25 mouse cellular contexts compared by ENCODE assay signal in genomic region chr17:10386548-10386947, GRCm38 (mm10).
DNase-seq lines count a peak whose midpoint lies in the region; ATAC-seq and TF ChIP-seq lines count a peak whose summit lies in the region.
"Had no signal": no experiment of that assay in that cellular context is flagged by ENCODE, and none has a peak within 500 bp of the region (broad histone marks: within the 10 kb centered on the region; RNA-seq: fewer than 3 reads in every experiment).

No protein-coding gene starts in this region.

- DNase-seq in gastrocnemius, adult 2 months = no peak
- no peak for DNase-seq in gastrocnemius, postnatal 25 days
- DNase-seq in heart, postnatal 25 days (ENCODE audit: low spot score) = no peak
- DNase-seq in cerebellum, postnatal 4 days (ENCODE audit: low spot score in 2 of 2) = no peak
- DNase-seq: cerebellum, adult 9-10 months; cerebellum, postnatal 36 days; embryo, embryonic 11 days; kidney, adult 18-20 months; kidney, postnatal 25 days; liver; lung, adult 2 months; lung, postnatal 10 days; right cerebral cortex, postnatal 14 days; thymus, postnatal 14 days had no signal

- no peak overlapping the region for H3K4me2 ChIP-seq in heart, embryonic 11.5 days
- no peak overlapping the region for H3K4me2 ChIP-seq in heart, embryonic 16.5 days (ENCODE audit: low read depth, low read length)
- H3K4me2 ChIP-seq in forebrain, embryonic 12.5 days = no peak overlapping the region
- H3K4me2 ChIP-seq: embryonic facial prominence, embryonic 12.5 days; forebrain, embryonic 15.5 days; hindbrain, embryonic 15.5 days; kidney, embryonic 15.5 days; midbrain, embryonic 13.5 days had no signal

- no peaks in the 10 kb centered on the region for H3K36me3 ChIP-seq in heart, embryonic 11.5 days (ENCODE audit: control insufficient read depth, insufficient read depth, low read length)
- no peaks in the 10 kb centered on the region for H3K36me3 ChIP-seq in heart, embryonic 16.5 days (ENCODE audit: control insufficient read depth, insufficient read depth)
- H3K36me3 ChIP-seq in forebrain, embryonic 12.5 days (replicated peaks) = no peaks in the 10 kb centered on the region
- H3K36me3 ChIP-seq: embryonic facial prominence, embryonic 12.5 days; forebrain, embryonic 15.5 days; hindbrain, embryonic 15.5 days; kidney, embryonic 15.5 days; midbrain, embryonic 13.5 days had no signal

- no peak overlapping the region for H3K9ac ChIP-seq in heart, embryonic 11.5 days (ENCODE audit: low read depth, low read length)
- H3K9ac ChIP-seq in heart, embryonic 16.5 days (ENCODE audit: low read length) = peak overlapping the region; percentile 34
- no peak overlapping the region for H3K9ac ChIP-seq in forebrain, embryonic 12.5 days
- H3K9ac ChIP-seq: embryonic facial prominence, embryonic 12.5 days; forebrain, embryonic 15.5 days; hindbrain, embryonic 15.5 days; kidney, embryonic 15.5 days; liver, embryonic 14.5 days; midbrain, embryonic 13.5 days had no signal

- H3K27ac ChIP-seq in gastrocnemius, adult 2 months = peak overlapping the region; percentile 58
- H3K27ac ChIP-seq in heart, embryonic 11.5 days (ENCODE audit: low read depth, low read length) = 0 out of 2 replicates have a peak overlapping the region, but pooled peaks have one; percentile 19
- H3K27ac ChIP-seq in heart, embryonic 16.5 days (ENCODE audit: low read length) = peak overlapping the region; percentile 19
- no peak overlapping the region for H3K27ac ChIP-seq in forebrain, embryonic 12.5 days
- H3K27ac ChIP-seq: embryonic facial prominence, embryonic 12.5 days; forebrain, embryonic 15.5 days; hindbrain, embryonic 15.5 days; kidney, embryonic 15.5 days; liver, embryonic 14.5 days; macrophage; midbrain, embryonic 13.5 days had no signal

- H3K27me3 ChIP-seq in heart, embryonic 11.5 days (ENCODE audit: control insufficient read depth, insufficient read depth, low read length) = no peaks in the 10 kb centered on the region
- no peaks in the 10 kb centered on the region for H3K27me3 ChIP-seq in heart, embryonic 16.5 days (ENCODE audit: control insufficient read depth, insufficient read depth, low read length)
- H3K27me3 ChIP-seq in forebrain, embryonic 12.5 days = no peaks in the 10 kb centered on the region
- H3K27me3 ChIP-seq: embryonic facial prominence, embryonic 12.5 days; forebrain, embryonic 15.5 days; hindbrain, embryonic 15.5 days; kidney, embryonic 15.5 days; midbrain, embryonic 13.5 days; Patski had no signal

- 36% methylated on average over 6 of the region's 6 CpGs for WGBS in heart, embryonic 11.5 days (ENCODE audit: insufficient replicate concordance)
- WGBS in heart, embryonic 16.5 days = 30% methylated on average over 6 of the region's 6 CpGs
- WGBS in forebrain, embryonic 12.5 days = 77% methylated on average over 6 of the region's 6 CpGs

- peaks cover 38% of the 10 kb centered on the region for H3K4me1 ChIP-seq in heart, embryonic 11.5 days (ENCODE audit: control insufficient read depth, insufficient read depth, low read length)
- H3K4me1 ChIP-seq in heart, embryonic 16.5 days (ENCODE audit: control insufficient read depth, insufficient read depth, low read length) = peaks cover 37% of the 10 kb centered on the region
- peaks cover 7% of the 10 kb centered on the region for H3K4me1 ChIP-seq in forebrain, embryonic 12.5 days
- H3K4me1 ChIP-seq: forebrain, embryonic 15.5 days had no signal

- ATAC-seq in heart, embryonic 11.5 days (replicated peaks; ENCODE audit: insufficient number of reproducible peaks, low FRiP score, low TSS enrichment) = no peak
- ATAC-seq in heart, embryonic 16.5 days (replicated peaks; ENCODE audit: extremely low read depth, insufficient read depth, low FRiP score) = no peak
- no peak for ATAC-seq in forebrain, embryonic 12.5 days (ENCODE audit: low FRiP score)
- ATAC-seq: forebrain, embryonic 15.5 days; midbrain, embryonic 13.5 days; Patski had no signal

- intact Hi-C loops in gastrocnemius, adult 2 months (cut with DNase I) = no loop called here
- intact Hi-C loops in heart, postnatal 25 days (cut with DNase I) = loop anchor here (5.0 kb wide), 1 partner anchor 629 kb away; no protein-coding TSS in a partner anchor

- no peak overlapping the region for H3K4me3 ChIP-seq in gastrocnemius, adult 2 months
- H3K4me3 ChIP-seq in heart, embryonic 11.5 days (ENCODE audit: low read depth, low read length) = no peak overlapping the region
- no peak overlapping the region for H3K4me3 ChIP-seq in heart, embryonic 16.5 days (ENCODE audit: low read length)
- no peak overlapping the region for H3K4me3 ChIP-seq in forebrain, embryonic 12.5 days (replicated peaks)
- H3K4me3 ChIP-seq: embryonic facial prominence, embryonic 12.5 days; forebrain, embryonic 15.5 days; hindbrain, embryonic 15.5 days; kidney, embryonic 15.5 days; midbrain, embryonic 13.5 days had no signal

- H3K9me3 ChIP-seq in heart, embryonic 11.5 days (replicated peaks; ENCODE audit: control insufficient read depth, low read length) = no peaks in the 10 kb centered on the region
- H3K9me3 ChIP-seq in heart, embryonic 16.5 days (replicated peaks; ENCODE audit: control insufficient read depth, low read length) = no peaks in the 10 kb centered on the region
- no peaks in the 10 kb centered on the region for H3K9me3 ChIP-seq in forebrain, embryonic 12.5 days
- H3K9me3 ChIP-seq: embryonic facial prominence, embryonic 12.5 days; forebrain, embryonic 15.5 days; hindbrain, embryonic 15.5 days; kidney, embryonic 15.5 days; midbrain, embryonic 13.5 days had no signal

- no peak for TF ChIP-seq CTCF in gastrocnemius, adult 2 months (IDR thresholded peaks at IDR 0.05)
